ENCODE assay signal across 9 mouse cellular contexts in genomic region chr2:165876201-165876918, GRCm38 (mm10). TPM values are rescaled to one million over a fixed set of nuclear protein-coding genes. Genes with fewer than 3 reads are reported as not detected.
DNase-seq lines count a peak whose midpoint lies in the region; ATAC-seq and TF ChIP-seq lines count a peak whose summit lies in the region.
"Had no signal": no experiment of that assay in that cellular context is flagged by ENCODE, and none has a peak within 500 bp of the region (broad histone marks: within the 10 kb centered on the region; RNA-seq: fewer than 3 reads in every experiment).

No protein-coding gene starts in this region.

- peak; percentile 28 to 47 for DNase-seq in frontal cortex, postnatal 36 days (ENCODE audit: low spot score in 2 of 2)
- DNase-seq in frontal cortex, postnatal 10 days (ENCODE audit: low spot score in 2 of 2): no peak
- no peak for DNase-seq in ES-E14 (ENCODE audit: low read depth, low spot score)
- DNase-seq in liver, embryonic 13.5 days: no peak
- DNase-seq in yolk sac, embryonic 10.5 days (ENCODE audit: low spot score): no peak
- DNase-seq in gastrocnemius, postnatal 10 days: no peak

- ATAC-seq in forebrain, embryonic 13.5 days: no peak
- ATAC-seq in liver, embryonic 13.5 days (ENCODE audit: low read depth): no peak
- no peak for ATAC-seq in granulocyte monocyte progenitor cell, adult 5-6 weeks (replicated peaks; ENCODE audit: poor library complexity, severe bottlenecking)

- H3K27ac ChIP-seq in ES-E14 (ENCODE audit: insufficient read depth, low read depth, low read length, poor library complexity, severe bottlenecking): peak overlapping the region; percentile 14; the same call in 1 of the 2 replicates
- peak overlapping the region; percentile 85 for H3K27ac ChIP-seq in forebrain, embryonic 13.5 days
- H3K27ac ChIP-seq in liver, embryonic 13.5 days: peak overlapping the region; percentile 47

- peak overlapping the region; percentile 5; the same call in 1 of the 2 replicates for H3K9ac ChIP-seq in ES-E14 (ENCODE audit: insufficient read depth, low read depth, low read length, poor library complexity, severe bottlenecking)
- peak overlapping the region; percentile 54 for H3K9ac ChIP-seq in forebrain, embryonic 13.5 days
- peak overlapping the region; percentile 40; the same call in 1 of the 2 replicates for H3K9ac ChIP-seq in liver, embryonic 13.5 days

- 44% methylated on average over 8 of the region's 8 CpGs for WGBS in forebrain, embryonic 13.5 days
- 72% methylated on average over 8 of the region's 8 CpGs for WGBS in liver, embryonic 13.5 days (ENCODE audit: insufficient replicate concordance)

- no peak overlapping the region for H3K4me3 ChIP-seq in ES-E14 (ENCODE audit: insufficient read depth in 1 of 2, low read depth in 1 of 2, low read length in 2 of 2, poor library complexity in 1 of 2, severe bottlenecking in 1 of 2)
- H3K4me3 ChIP-seq in forebrain, embryonic 13.5 days: no peak overlapping the region
- no peak overlapping the region for H3K4me3 ChIP-seq in liver, embryonic 13.5 days (replicated peaks)
- H3K4me3 ChIP-seq: erythroblast, embryonic 14.5 days had no signal

- in situ Hi-C loops in ES-E14 (cut with MboI; ENCODE audit: low sequenced_read_pairs in 2 of 2, unreplicated experiment in 2 of 2): no loop called here

- peak overlapping the region; percentile 67 for H3K4me2 ChIP-seq in forebrain, embryonic 13.5 days
- H3K4me2 ChIP-seq in liver, embryonic 13.5 days: no peak overlapping the region

- peaks cover 38 to 48% of the 10 kb centered on the region in 2 experiments for H3K4me1 ChIP-seq in ES-E14 (ENCODE audit: control insufficient read depth in 2 of 2, insufficient read depth in 2 of 2, low read length in 2 of 2, poor library complexity in 1 of 2)
- peaks cover 82% of the 10 kb centered on the region for H3K4me1 ChIP-seq in forebrain, embryonic 13.5 days
- peaks cover 83% of the 10 kb centered on the region for H3K4me1 ChIP-seq in liver, embryonic 13.5 days (replicated peaks)

- no peaks in the 10 kb centered on the region for H3K9me3 ChIP-seq in ES-E14 (ENCODE audit: control insufficient read depth, insufficient read depth, low read depth, low read length)
- no peaks in the 10 kb centered on the region for H3K9me3 ChIP-seq in forebrain, embryonic 13.5 days (replicated peaks)
- no peaks in the 10 kb centered on the region for H3K9me3 ChIP-seq in liver, embryonic 13.5 days (replicated peaks)

- H3K27me3 ChIP-seq in forebrain, embryonic 13.5 days: no peaks in the 10 kb centered on the region
- no peaks in the 10 kb centered on the region for H3K27me3 ChIP-seq in liver, embryonic 13.5 days

- H3K36me3 ChIP-seq in ES-E14 (ENCODE audit: control insufficient read depth, insufficient read depth, low read length, poor library complexity, severe bottlenecking): peaks cover 29% of the 10 kb centered on the region
- H3K36me3 ChIP-seq in forebrain, embryonic 13.5 days (ENCODE audit: poor library complexity, severe bottlenecking): peaks cover 27% of the 10 kb centered on the region
- H3K36me3 ChIP-seq in liver, embryonic 13.5 days: peaks cover 95% of the 10 kb centered on the region

TF ChIP-seq in ES-E14, 5 proteins besides CTCF, POLR2A, EP300 and RAD21:
- no peak for TF ChIP-seq HCFC1 (IDR thresholded peaks at IDR 0.05; ENCODE audit: borderline replicate concordance, insufficient read depth, low read length)
- TF ChIP-seq ZNF384 (IDR thresholded peaks at IDR 0.05; ENCODE audit: low read depth, low read length): no peak
- no peak for TF ChIP-seq ZC3H11A (IDR thresholded peaks at IDR 0.05; ENCODE audit: borderline replicate concordance, low read depth, low read length)

RNA-seq across cellular contexts. Expression of gene Zmynd8, which starts 22.5 kb away (rescaled TPM):
- 49.7 and 60.5 TPM in 2 replicates for total RNA-seq in ES-E14 (2012; rRNA removed)
- 73.3 and 85.4 TPM in 2 replicates for polyA plus RNA-seq in forebrain, embryonic 13.5 days (2015; fragmentation: Nextera tagmentation; extraction: Ambion mirVana)
- polyA plus RNA-seq in liver, embryonic 13.5 days (2015; fragmentation: Nextera tagmentation; extraction: Ambion mirVana): 26.5 and 28.3 TPM in 2 replicates
- total RNA-seq in gastrocnemius, postnatal 10 days (2021): 10 to 100 TPM; 29.6 to 30.4 TPM
- total RNA-seq in granulocyte monocyte progenitor cell, adult 5-6 weeks (2014; fragmentation: Nextera tagmentation): 53.0 and 58.3 TPM in 2 replicates
- total RNA-seq in granulocyte monocyte progenitor cell, adult 5-6 weeks (2017): 32.2 and 33.7 TPM in 2 replicates

Comparison
In these comparisons a context has a peak if more than half of its experiments do, and no peak if none do; other contexts are left out.
1. DNase-seq: peak in frontal cortex, postnatal 36 days (2 of 2); none in frontal cortex, postnatal 10 days (0 of 2), ES-E14 (single experiment), liver, embryonic 13.5 days (single experiment), yolk sac, embryonic 10.5 days (single experiment) and gastrocnemius, postnatal 10 days (single experiment).
2. H3K27ac ChIP-seq: peak in every context shown above with its lines; median percentile 85 in forebrain, embryonic 13.5 days; 47 in liver, embryonic 13.5 days; 14 in ES-E14.
3. Peak in every context shown above with its lines, with median percentiles within 50 percentile points of each other: H3K9ac ChIP-seq.